Mouse (Mus musculus): Measurements from ENCODE around the gene Gm867. TPM values are rescaled to one million over a fixed set of nuclear protein-coding genes. Genes with fewer than 3 reads are reported as not detected.

Gene Gm867
- polyA plus RNA-seq (2012; rRNA removed), result 0.54 and 0.70 TPM in 2 replicates

DNA sequence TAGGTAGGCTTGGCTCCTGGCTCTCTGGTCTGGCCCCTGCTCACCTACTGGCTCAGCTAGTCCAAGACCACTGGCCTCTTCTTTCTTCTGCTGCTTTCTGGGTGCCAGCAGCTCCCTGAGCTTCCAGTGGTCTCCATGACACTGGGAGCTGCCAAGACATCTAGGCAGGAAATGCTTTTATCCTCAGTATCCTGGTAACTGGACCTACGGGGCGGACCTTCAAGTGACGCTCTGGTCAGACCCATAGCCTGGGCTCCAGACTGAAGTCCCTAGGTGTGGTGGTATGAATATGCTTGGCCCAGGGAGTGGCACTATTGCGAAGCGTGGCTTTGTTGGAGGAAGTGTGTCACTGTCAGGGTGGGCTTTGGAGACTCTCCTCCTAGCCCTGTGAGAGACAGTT lies at the start of gene Gm867:
Gm867 (minus strand) TSS at position 153 of the 400 bp plus-strand sequence.
- DNase-seq, result no peak
- TF ChIP-seq CTCF (IDR thresholded peaks at IDR 0.05; ENCODE audit: borderline replicate concordance, insufficient read depth, low read depth, low read length), result no peak
- TF ChIP-seq POLR2A (IDR thresholded peaks at IDR 0.05; ENCODE audit: borderline replicate concordance, insufficient read depth, low read length), result no peak
- Histone ChIP-seq H3K27ac (ENCODE audit: insufficient read depth, low read length) (no peak within 1 kb of the TSS), H3K4me3 (replicated peaks; ENCODE audit: insufficient read depth, low read depth, low read length) (no peak within 1 kb of the TSS), H3K4me1 (ENCODE audit: control insufficient read depth, insufficient read depth, low read length) (peaks cover 12% of the 10 kb centered on the region), H3K27me3 (ENCODE audit: control insufficient read depth, insufficient read depth, low read length) (no peaks in the 10 kb centered on the region)
- WGBS, result 73% methylated on average over 5 of the region's 5 CpGs

DNA sequence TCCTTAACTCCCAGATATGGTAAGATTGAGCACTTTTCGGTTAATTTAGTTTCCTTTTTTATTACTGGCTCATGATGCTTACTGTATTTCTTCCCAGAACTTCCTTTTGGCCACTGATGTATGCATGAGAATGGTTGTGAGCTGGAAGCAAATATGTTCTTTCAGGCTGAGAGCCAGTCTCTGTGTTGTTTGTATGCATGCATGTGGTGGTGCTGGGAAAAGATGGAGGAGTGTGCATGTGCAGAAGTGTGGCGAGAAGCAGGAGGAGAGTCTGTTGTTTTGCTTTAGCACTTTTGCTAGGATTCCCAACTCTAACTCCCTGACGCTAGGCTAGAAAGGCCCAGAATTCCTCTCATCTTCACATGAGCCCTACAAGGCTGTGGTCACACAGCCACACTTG lies 39.0 kb upstream of the Gm867 start:
- 87% methylated on average over 3 of the region's 3 CpGs for WGBS
- no peak for DNase-seq
- TF ChIP-seq CTCF (IDR thresholded peaks at IDR 0.05; ENCODE audit: borderline replicate concordance, insufficient read depth, low read depth, low read length), result no peak
- no peak for TF ChIP-seq POLR2A (IDR thresholded peaks at IDR 0.05; ENCODE audit: borderline replicate concordance, insufficient read depth, low read length)
- no peaks in the 10 kb centered on the region for H3K27me3 ChIP-seq (ENCODE audit: control insufficient read depth, insufficient read depth, low read length)
- H3K4me3 ChIP-seq (replicated peaks; ENCODE audit: insufficient read depth, low read depth, low read length), result no peak overlapping the region
- peaks cover 4% of the 10 kb centered on the region; the same call in 1 of the 2 replicates for H3K4me1 ChIP-seq (ENCODE audit: control insufficient read depth, insufficient read depth, low read length)
- no peak overlapping the region for H3K27ac ChIP-seq (ENCODE audit: insufficient read depth, low read length)

DNA sequence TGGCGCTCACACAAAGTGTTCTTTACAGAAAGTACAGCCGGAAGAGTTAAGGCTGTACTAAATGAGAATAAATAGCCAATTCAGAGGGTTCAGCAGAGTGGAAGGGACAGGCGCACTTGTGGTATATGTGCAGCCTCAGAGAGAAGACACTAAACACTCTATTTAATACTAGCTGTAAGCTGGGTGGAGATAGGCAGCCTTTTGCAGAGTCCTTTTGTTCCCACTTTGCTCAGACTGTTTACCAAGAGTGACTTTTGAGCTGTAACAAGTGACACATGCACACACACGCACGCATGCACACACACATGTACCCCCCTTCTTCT lies 38.3 kb upstream of the Gm867 start:
- H3K27me3 ChIP-seq (ENCODE audit: control insufficient read depth, insufficient read depth, low read length), result no peaks in the 10 kb centered on the region
- DNase-seq, result no peak
- H3K4me1 ChIP-seq (ENCODE audit: control insufficient read depth, insufficient read depth, low read length), result peaks cover 4% of the 10 kb centered on the region; the same call in 1 of the 2 replicates
- H3K4me3 ChIP-seq (replicated peaks; ENCODE audit: insufficient read depth, low read depth, low read length), result no peak overlapping the region
- TF ChIP-seq POLR2A (IDR thresholded peaks at IDR 0.05; ENCODE audit: borderline replicate concordance, insufficient read depth, low read length), result no peak
- TF ChIP-seq CTCF (IDR thresholded peaks at IDR 0.05; ENCODE audit: borderline replicate concordance, insufficient read depth, low read depth, low read length), result no peak
- WGBS, result 59% methylated on average over 5 of the region's 5 CpGs
- H3K27ac ChIP-seq (ENCODE audit: insufficient read depth, low read length), result no peak overlapping the region

DNA sequence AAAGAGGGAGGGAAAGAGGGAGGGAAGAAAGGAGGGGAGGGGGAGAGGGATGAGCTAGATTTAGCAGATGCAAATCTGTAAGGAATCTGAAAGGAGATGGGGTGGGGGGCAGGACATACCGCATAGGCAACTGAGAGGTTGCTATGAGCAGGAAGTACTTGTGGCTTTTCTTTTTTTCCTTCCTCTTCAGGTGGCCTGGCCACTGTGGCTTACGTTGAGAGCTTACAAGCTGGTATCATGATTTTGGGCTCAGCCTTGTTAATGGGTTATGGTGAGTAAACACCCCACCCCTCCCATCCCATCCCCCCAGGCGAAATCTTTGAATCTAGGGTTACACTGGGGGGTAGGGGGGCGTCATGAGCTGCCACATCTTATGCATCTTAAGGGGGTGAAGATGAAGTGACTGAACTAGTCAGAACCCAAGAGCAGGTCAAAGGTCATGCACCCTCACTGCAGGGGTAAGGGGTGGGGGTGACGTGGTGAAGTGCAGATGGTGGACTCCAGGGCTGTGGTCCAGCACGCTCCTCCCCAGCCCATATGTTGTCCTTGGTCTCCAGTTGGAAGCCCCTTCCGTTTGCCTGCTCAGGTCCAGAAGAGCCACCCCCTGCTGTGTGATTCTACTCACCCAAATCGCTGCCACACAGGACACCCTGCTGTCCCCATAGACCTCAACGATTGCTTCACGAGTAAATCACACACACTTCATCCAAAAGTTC lies 37.8 kb upstream of the Gm867 start:
- H3K27me3 ChIP-seq (ENCODE audit: control insufficient read depth, insufficient read depth, low read length), result no peaks in the 10 kb centered on the region
- TF ChIP-seq POLR2A (IDR thresholded peaks at IDR 0.05; ENCODE audit: borderline replicate concordance, insufficient read depth, low read length), result no peak
- TF ChIP-seq CTCF (IDR thresholded peaks at IDR 0.05; ENCODE audit: borderline replicate concordance, insufficient read depth, low read depth, low read length), result no peak
- H3K27ac ChIP-seq (ENCODE audit: insufficient read depth, low read length), result no peak overlapping the region
- 20% methylated on average over 10 of the region's 10 CpGs for WGBS
- no peak for DNase-seq
- no peak overlapping the region for H3K4me3 ChIP-seq (replicated peaks; ENCODE audit: insufficient read depth, low read depth, low read length)
- H3K4me1 ChIP-seq (ENCODE audit: control insufficient read depth, insufficient read depth, low read length), result peaks cover 4% of the 10 kb centered on the region; the same call in 1 of the 2 replicates

DNA sequence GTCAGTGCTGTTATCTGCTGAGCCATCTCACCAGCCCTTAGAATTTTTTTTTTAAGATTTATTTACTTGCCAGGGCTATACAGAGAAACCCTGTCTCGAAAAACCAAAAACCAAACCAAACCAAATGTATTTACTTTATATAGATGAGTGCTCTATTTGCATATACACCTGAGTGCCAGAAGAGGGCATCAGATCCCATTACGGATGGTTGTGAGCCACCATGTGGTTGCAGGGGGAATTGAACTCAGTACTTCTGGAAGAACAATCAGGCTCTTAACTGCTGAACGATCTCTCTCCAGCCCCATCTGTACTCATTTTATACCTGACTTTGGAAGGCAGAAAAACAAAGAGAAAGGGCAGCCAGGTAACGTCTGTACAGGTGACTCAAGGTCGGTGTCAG lies 34.7 kb upstream of the Gm867 start:
- Histone ChIP-seq H3K4me1 (ENCODE audit: control insufficient read depth, insufficient read depth, low read length) (peaks cover 4% of the 10 kb centered on the region; the same call in 1 of the 2 replicates), H3K27ac (ENCODE audit: insufficient read depth, low read length) (no peak overlapping the region), H3K27me3 (ENCODE audit: control insufficient read depth, insufficient read depth, low read length) (no peaks in the 10 kb centered on the region), H3K4me3 (replicated peaks; ENCODE audit: insufficient read depth, low read depth, low read length) (no peak overlapping the region)
- WGBS, result 77% methylated on average over 5 of the region's 5 CpGs
- no peak for DNase-seq
- no peak for TF ChIP-seq POLR2A (IDR thresholded peaks at IDR 0.05; ENCODE audit: borderline replicate concordance, insufficient read depth, low read length)
- peak; percentile 62; the same call in 1 of the 2 replicates for TF ChIP-seq CTCF (IDR thresholded peaks at IDR 0.05; ENCODE audit: borderline replicate concordance, insufficient read depth, low read depth, low read length)

DNA sequence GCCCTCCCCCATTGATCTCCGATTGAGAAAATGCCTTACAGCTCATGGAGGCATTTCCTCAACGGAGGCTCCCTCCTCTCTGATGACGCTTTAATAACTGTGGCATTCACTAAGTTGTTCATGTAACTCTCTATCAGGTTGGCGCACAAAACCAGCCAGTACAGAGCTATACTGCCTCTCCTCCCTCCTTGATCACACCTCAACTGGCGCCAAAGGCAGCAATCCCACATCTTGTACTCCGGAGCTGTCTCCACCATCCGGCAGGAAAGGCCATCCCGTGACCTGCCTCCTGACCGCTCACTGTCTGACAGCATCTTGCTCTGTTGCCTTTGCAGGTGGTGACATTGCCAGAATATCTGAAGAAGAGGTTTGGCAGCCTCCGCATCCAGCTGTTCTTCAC lies 33.4 kb upstream of the Gm867 start:
- 83% methylated on average over 10 of the region's 10 CpGs for WGBS
- TF ChIP-seq POLR2A (IDR thresholded peaks at IDR 0.05; ENCODE audit: borderline replicate concordance, insufficient read depth, low read length), result no peak
- no peak for TF ChIP-seq CTCF (IDR thresholded peaks at IDR 0.05; ENCODE audit: borderline replicate concordance, insufficient read depth, low read depth, low read length)
- Histone ChIP-seq H3K27me3 (ENCODE audit: control insufficient read depth, insufficient read depth, low read length) (no peaks in the 10 kb centered on the region), H3K27ac (ENCODE audit: insufficient read depth, low read length) (no peak overlapping the region), H3K4me3 (replicated peaks; ENCODE audit: insufficient read depth, low read depth, low read length) (no peak overlapping the region), H3K4me1 (ENCODE audit: control insufficient read depth, insufficient read depth, low read length) (peaks cover 4% of the 10 kb centered on the region; the same call in 1 of the 2 replicates)
- no peak for DNase-seq

DNA sequence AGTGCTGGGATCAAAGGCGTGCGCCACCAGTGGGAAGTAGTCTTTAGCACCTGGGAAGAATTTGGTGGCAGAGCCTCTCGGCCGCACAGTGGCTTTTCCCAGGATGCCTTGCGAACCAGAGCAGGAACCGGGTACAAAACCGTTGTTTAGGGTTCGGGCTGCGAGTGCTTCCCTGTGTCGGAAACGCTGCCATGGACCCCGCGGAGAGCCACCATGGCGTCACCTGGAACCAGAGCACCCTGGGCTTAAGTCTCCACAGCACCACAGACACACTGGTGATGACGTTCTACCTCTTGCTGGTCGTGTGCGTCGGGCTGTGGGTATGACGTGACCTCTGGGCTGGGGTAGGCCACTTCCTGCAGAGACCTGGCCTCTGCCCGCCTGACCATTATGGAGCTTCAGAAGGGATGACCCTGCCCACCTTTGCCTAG lies 13.9 kb upstream of the Gm867 start, which contains the start of gene Gm5134:
Gm5134 (plus strand) TSS at position 134 of the 431 bp plus-strand sequence.
- DNase-seq, result no peak
- TF ChIP-seq CTCF (IDR thresholded peaks at IDR 0.05; ENCODE audit: borderline replicate concordance, insufficient read depth, low read depth, low read length), result no peak
- TF ChIP-seq POLR2A (IDR thresholded peaks at IDR 0.05; ENCODE audit: borderline replicate concordance, insufficient read depth, low read length), result no peak
- 35% methylated on average over 20 of the region's 20 CpGs for WGBS
- Histone ChIP-seq H3K27me3 (ENCODE audit: control insufficient read depth, insufficient read depth, low read length) (no peaks in the 10 kb centered on the region), H3K4me1 (ENCODE audit: control insufficient read depth, insufficient read depth, low read length) (no peaks in the 10 kb centered on the region), H3K27ac (ENCODE audit: insufficient read depth, low read length) (no peak within 1 kb of the TSS), H3K4me3 (replicated peaks; ENCODE audit: insufficient read depth, low read depth, low read length) (no peak within 1 kb of the TSS)

DNA sequence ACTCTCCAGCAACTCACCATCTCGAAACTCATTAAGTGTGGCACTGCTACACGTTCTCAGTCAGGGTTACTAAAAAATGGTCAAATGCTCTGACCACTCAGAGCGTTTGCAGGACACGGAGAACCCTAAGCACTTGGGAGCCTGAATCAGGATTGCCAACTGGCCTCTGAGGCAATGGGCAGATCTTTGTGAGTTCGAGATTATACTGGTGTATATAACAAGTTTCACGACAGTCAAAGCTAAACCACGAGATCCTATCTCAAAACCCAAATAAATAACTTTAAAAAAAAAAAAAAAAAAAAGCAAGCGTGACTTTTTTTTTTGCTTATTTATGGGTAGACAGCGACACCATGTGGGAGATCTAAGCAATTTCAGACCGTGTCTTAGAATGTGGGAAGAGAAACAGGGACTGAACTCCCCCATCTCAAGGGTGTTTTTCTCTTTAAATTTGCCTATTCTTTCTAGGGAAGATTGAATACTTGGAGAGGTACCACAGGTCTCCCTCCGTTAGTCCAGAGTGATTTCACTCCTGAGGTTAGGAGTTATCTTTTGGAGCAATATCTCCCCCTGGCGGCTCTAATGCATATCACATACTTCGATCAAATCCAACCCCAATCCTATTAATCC lies 11.1 kb upstream of the Gm867 start:
- Histone ChIP-seq H3K4me1 (ENCODE audit: control insufficient read depth, insufficient read depth, low read length) (no peaks in the 10 kb centered on the region), H3K27ac (ENCODE audit: insufficient read depth, low read length) (no peak overlapping the region), H3K27me3 (ENCODE audit: control insufficient read depth, insufficient read depth, low read length) (no peaks in the 10 kb centered on the region), H3K4me3 (replicated peaks; ENCODE audit: insufficient read depth, low read depth, low read length) (peak overlapping the region; percentile 50)
- WGBS, result 2% methylated on average over 13 of the region's 13 CpGs
- peak; percentile 46 to 51 for DNase-seq
- TF ChIP-seq CTCF (IDR thresholded peaks at IDR 0.05; ENCODE audit: borderline replicate concordance, insufficient read depth, low read depth, low read length), result peak; percentile 55; the same call in 1 of the 2 replicates
- no peak for TF ChIP-seq POLR2A (IDR thresholded peaks at IDR 0.05; ENCODE audit: borderline replicate concordance, insufficient read depth, low read length)
